Mouse (Mus musculus): Measurements from ENCODE around the gene Gyg.

The Gyg gene

GRCm38 (mm10) chr3:20154531-20155367 is at the start of gene Gyg:
Gene Gyg (minus strand): TSS chr3:20155317.
- DNase-seq (ENCODE audit: extremely low read depth, low read depth, low spot score): no peak

DNA sequence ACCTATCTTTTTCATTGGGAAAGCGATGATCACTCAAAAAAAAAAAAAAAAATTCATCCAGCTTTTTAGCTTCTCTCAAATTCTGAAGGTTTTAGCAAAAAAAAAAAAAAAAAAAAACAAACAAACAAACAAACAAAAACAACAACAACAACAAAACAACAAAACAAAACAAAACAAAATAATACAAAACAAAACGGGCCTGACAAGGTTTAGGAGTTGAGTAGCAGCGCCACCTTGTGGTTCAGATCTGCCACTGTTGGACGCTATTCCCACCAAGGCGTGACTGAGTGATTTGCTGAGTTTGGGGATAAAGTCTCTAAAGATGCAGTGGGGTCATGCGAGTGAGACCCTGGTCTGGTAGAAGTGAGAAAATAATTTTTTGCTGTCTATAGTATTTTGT is 43.8 kb upstream of the Gyg start:
- no peak for DNase-seq (ENCODE audit: extremely low read depth, low read depth, low spot score)

DNA sequence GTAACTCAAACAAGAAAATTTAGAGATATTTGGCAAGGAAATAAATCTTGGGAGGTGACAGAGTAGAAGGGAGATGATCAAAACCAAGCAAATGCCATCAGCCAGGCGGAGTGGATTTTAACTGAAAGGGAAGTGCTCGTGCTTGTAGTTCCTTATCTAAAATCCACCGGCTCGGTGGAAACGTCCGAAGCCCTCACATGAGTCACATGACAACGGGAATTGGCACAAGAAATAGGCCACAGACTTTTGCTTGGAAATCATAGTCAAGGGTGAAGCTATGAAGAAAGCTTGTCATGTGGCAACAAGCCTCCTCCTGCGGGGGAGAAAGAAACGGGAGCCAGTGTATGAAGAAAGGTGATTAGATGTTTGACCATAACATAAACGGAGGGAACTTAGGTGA is 42.8 kb upstream of the Gyg start:
- DNase-seq (ENCODE audit: extremely low read depth, low read depth, low spot score): peak; percentile 37

- DNase-seq (ENCODE audit: extremely low read depth, low read depth, low spot score): no peak
Measured at GRCm38 (mm10) chr3:20188976-20189675, 34.0 kb upstream of the Gyg start.

- no peak for DNase-seq (ENCODE audit: extremely low read depth, low read depth, low spot score)
Measured at GRCm38 (mm10) chr3:20172394-20172793, 17.3 kb upstream of the Gyg start.

DNA sequence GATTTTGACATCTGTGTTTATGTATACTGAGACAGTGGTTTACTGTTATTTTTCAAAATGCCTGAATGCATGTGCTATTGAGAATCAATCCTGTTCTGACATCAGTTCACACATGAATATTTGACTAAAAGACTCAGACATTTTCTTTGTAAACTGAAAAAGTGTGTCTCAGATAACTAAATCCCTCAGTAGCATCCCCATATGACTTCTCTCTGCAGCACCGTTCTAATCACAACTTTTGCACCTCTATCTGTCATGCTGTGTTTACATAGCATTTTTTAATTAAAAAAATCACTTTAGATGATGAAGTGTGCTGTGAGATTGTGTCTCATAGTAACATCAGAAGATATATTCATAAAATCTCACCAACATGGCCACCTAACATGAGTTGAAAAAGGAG is 12.4 kb upstream of the Gyg start:
- DNase-seq (ENCODE audit: extremely low read depth, low read depth, low spot score): no peak

DNA sequence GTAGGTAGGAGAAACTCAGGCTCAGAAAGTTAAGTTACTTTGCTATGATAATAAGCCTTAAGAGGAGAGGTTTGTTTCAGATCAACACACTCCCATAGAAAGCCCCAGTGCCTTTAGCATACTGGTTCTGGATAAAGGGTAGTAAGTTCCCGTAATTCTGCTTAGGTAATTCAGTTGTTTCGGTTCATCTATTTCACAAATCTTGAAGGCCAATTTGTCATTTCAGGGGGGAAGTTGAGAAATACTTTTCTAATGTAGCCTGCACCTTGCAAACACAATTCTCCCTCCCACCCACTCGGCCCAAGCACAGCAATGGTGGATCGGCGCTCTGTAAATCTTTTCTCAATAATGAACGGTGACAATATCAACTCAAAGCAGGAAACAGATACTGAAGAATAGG is 359 bp upstream of the Gyg start:
- DNase-seq (ENCODE audit: extremely low read depth, low read depth, low spot score): no peak

DNA sequence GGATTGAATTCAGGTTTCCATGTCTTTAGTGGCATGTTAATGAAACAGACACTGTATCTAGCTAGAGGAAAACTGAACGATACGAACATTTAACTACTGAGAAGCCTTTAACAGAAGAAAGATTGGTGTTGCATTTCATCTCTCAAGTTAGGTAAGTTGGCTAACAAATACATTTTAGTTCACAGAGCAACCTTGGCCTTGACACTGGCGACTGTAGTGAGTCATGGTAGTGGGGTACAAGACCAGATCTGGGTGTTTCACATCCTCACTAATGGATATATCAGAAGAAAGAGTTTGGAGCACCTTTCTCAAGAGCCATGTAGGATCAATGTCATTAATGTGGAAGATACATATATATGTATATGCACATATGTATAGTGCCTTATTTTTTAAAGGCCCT is 3.5 kb downstream of the Gyg start:
- DNase-seq (ENCODE audit: extremely low read depth, low read depth, low spot score): no peak

- DNase-seq (ENCODE audit: extremely low read depth, low read depth, low spot score): no peak
Measured at GRCm38 (mm10) chr3:20150511-20150910, 4.6 kb downstream of the Gyg start.

DNA sequence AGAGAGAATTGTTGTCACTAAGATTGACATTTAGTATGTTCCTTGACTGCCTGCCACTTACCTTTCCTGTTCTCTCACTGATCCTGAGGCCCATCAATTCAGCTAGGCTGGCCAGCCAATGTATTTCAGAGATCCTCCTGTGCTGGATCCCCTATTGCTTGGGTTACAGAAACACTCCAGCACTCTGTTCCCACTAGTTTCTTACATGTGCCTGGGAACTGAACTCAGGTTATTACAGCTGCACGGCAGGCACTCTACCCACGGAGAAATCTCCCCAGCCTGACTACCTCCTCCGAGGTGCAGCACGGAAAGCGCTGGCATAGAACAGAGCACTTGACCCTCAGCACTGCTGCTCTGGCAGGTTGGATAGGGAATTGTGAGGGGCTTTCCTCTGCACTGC is 7.5 kb downstream of the Gyg start:
- DNase-seq (ENCODE audit: extremely low read depth, low read depth, low spot score): no peak

DNA sequence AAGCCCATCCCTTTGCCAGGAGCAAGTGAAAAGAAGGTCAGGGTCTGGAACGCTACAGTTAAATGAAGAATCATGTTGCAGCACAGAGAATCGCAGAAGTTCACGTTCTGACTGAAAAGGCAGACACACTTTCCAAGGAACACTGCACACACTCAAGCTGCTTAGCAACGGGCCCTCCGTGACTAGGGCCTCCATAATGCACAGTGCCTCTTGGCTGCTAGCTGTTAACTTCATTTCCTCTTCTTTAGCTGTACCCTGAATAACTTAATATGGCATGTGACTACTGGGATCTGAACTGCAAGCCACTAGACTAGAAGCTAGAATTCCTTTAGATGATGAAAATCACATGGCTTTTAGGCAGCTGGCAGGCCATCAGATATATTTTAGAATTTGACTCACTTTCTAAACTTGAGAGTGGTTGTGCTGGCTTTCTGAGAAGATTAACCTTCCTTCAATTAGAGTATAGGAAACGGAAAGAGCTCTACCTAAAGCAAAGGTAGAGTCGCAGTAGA is 8.2 kb downstream of the Gyg start:
- no peak for DNase-seq (ENCODE audit: extremely low read depth, low read depth, low spot score)

DNA sequence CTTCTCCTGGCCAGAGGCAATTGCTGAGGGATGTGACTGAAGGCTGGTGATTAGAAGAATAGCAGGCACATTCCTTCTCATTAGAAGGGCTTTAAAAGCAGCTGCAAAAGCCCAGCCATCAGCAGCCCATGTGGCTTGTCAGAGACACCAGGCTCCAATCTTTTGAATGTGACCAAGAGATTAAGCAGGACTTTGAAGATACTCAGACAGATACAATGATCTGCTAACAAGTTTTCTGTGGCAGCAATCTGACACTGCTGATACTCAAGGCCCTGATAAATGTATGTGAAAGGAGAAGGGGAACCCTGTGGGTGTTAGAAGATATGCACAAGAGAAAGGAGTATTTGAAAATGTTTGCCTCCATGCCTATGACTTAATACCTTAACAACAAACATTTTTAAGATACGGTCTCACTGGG is 9.4 kb downstream of the Gyg start:
- DNase-seq (ENCODE audit: extremely low read depth, low read depth, low spot score): no peak

DNA sequence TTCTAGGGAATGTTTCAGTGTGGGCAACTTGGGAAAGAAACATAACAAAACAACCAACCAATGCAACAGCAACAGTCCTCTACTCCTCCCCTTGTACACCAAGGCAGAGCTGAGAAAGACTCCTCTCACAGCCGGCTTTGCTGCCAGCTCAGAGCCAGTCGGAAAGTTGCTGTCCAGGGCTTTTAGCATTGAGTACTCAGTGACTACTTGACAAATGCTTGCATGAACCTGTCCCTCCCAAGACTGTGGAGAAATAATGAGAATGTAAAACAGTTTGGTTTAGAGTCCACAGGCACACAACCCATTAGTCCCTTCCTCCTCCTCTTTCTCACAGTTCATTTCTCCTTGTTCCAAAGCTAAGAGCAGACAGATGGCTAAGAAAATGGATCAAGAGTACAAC is 10.7 kb downstream of the Gyg start:
- DNase-seq (ENCODE audit: extremely low read depth, low read depth, low spot score): no peak

- no peak for DNase-seq (ENCODE audit: extremely low read depth, low read depth, low spot score)
Measured at GRCm38 (mm10) chr3:20143726-20144125, 11.4 kb downstream of the Gyg start.

GRCm38 (mm10) chr3:20142576-20142975 is 12.5 kb downstream of the Gyg start:
- no peak for DNase-seq (ENCODE audit: extremely low read depth, low read depth, low spot score)

- no peak for DNase-seq (ENCODE audit: extremely low read depth, low read depth, low spot score)
Measured at GRCm38 (mm10) chr3:20142101-20142500, 13.0 kb downstream of the Gyg start.

DNA sequence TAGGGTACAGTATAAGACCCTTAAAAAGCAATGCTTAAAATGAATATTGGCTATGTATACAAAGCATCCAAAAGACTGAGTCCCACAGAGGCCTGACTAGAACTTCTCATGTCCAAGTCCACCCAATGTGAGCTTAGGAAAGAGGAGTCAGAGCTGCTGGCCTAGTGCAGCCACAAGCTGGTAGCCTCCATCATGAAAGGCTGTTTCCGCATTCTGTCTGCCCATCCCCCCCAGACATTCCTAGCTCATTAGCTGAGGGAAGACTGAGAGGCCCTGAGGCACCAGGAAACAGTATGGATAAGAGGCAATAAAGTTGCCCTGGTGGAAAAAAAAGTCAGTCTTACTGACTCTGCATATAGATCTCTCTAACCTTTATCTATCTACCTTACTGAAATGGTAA is 13.4 kb downstream of the Gyg start:
- DNase-seq (ENCODE audit: extremely low read depth, low read depth, low spot score): no peak

DNA sequence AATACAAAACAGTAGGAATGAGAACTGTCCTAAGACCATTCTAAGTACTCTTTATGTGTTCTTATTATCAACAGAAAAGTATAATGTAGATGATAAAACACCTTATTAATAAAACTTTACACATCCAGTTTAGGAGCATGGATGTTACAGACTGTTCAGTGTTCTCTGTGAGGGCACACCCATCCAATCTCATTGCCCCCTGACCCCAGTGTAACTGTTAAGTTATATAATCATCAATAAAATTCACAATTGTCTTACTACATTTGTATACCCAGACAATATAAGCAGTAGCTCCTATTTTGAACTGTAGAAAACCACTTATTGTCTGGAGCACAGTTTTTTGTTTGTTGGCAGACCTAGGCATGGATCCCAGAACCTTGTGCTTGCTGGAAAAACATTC is 13.9 kb downstream of the Gyg start:
- DNase-seq (ENCODE audit: extremely low read depth, low read depth, low spot score): no peak

GRCm38 (mm10) chr3:20136868-20137581 is 18.1 kb downstream of the Gyg start:
- no peak for DNase-seq (ENCODE audit: extremely low read depth, low read depth, low spot score)

- DNase-seq (ENCODE audit: extremely low read depth, low read depth, low spot score): no peak
Measured at GRCm38 (mm10) chr3:20134545-20134944, 20.6 kb downstream of the Gyg start.

- no peak for DNase-seq (ENCODE audit: extremely low read depth, low read depth, low spot score)
Measured at GRCm38 (mm10) chr3:20133745-20134144, 21.4 kb downstream of the Gyg start.

- peak; percentile 30 for DNase-seq (ENCODE audit: extremely low read depth, low read depth, low spot score)
Measured at GRCm38 (mm10) chr3:20132731-20133130, 22.4 kb downstream of the Gyg start.

Measured in fat pad, adult 2 months (tissue).